Mouse (Mus musculus): Measurements from ENCODE around the gene Nlrp9a. TPM values are rescaled to one million over a fixed set of nuclear protein-coding genes. Genes with fewer than 3 reads are reported as not detected.
"Not testable (repeated sequence)": the region's sequence is repeated elsewhere in the genome, so short reads cannot be mapped to it uniquely, and the experiment has no call there.

Nlrp9a gene
- total RNA-seq (2022), result not detected

DNA sequence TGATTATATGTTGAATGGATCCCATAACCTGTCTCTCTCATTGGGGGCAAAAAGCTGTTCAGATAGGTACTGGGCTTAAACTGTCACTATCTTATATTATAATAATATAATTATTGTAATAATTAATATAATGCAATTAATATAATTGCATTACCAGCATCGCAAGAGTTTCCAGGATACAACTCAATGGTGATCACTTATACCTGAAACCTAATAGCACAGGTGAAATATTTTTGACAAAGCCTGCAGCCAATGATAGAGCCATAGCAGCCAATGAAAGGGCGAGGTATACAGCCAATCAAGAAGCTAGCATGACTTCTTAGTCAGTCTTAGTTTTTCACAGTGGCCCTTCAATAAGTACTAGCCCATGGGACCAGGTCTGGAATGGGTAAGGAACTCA, at the start of gene Nlrp9a:
Nlrp9a (plus strand) TSS at position 301 of the 400 bp plus-strand sequence.
- DNase-seq (ENCODE audit: low spot score), result not testable (repeated sequence)

DNA sequence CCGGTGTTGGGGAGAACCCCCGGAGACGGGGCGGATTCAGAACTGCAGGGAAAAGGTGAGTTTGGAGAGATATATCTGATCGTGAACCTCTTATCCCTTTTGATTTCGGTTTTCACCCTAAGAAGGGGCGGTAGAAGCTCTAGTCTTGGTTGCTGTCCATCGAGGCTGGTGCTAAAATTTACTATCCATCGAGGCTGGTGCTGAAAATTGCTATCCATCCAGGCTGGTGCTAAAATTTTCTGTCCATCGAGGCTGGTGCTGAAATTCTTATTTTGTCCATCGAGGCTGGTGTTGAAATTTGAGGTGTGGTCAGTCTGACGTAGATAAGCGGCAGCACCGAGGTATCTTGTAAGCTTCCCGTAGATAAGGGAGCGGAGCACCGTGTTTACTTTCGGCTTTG, 45.3 kb upstream of the Nlrp9a start:
- not testable (repeated sequence) for DNase-seq (ENCODE audit: low spot score)

DNA sequence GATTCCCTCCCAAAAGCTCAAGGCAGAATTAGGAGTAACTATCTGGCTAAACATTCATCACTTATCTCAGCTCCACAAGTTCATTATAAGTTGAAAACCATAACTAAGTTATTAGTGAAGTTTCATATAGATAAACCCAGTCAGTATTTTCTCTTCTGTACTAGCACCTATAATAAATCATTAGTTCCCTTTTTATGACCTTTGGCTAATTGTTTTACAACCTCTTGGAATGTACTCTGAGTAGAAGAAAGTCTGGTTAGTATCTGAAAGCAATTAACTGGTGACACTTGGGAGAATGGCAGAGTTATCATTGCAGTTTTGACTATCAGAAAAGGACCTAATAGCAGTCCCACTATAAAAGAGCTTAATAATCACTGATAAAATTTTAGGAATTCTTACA, 54.3 kb downstream of the Nlrp9a start:
- no peak for DNase-seq (ENCODE audit: low spot score)

DNA sequence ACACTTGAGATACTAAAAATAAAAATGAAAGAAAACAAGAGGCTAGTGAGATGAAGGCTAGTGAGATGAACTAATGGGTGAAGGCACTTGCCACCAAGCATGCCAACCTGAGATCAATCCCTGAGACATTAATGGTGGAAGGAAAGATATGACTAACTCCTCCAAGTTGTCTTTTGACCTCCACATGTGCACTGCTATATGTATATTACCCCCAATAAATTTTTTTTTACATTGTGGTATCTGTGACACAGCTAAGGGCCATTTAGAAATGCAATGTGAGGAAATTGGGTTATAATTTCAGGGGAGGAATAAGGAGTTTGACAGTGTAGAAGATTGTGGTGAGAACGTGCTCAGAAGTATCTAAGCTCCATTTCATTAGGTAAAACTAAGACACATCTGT, 55.0 kb downstream of the Nlrp9a start:
- no peak for DNase-seq (ENCODE audit: low spot score)

- DNase-seq (ENCODE audit: low spot score), result not testable (repeated sequence)
Measured at GRCm38 (mm10) chr7:26618364-26618763, 83.5 kb downstream of the Nlrp9a start, which contains the start of gene Vmn1r185. Gene Vmn1r185 (minus strand): TSS chr7:26618464.

Small RNAs within 50 kb of the gene (microRNA-seq; reads per million reads assigned to microRNA genes)
- gene Gm25947, result not detected

Other genes with a start within 250 kb of the Nlrp9a start
- not detected for gene Cyp2a4, start 227.9 kb upstream of the Nlrp9a start, total RNA-seq (2022)
- gene Nlrp9c, start 131.3 kb upstream of the Nlrp9a start, total RNA-seq (2022), result not detected
- gene Nlrp4a, start 99.9 kb upstream of the Nlrp9a start, total RNA-seq (2022), result not detected
- gene Vmn1r185, start 83.4 kb downstream of the Nlrp9a start, total RNA-seq (2022), result not detected
- not detected for gene Cyp2b23, start 151.4 kb downstream of the Nlrp9a start, total RNA-seq (2022)
- gene Cyp2b19, start 222.1 kb downstream of the Nlrp9a start, total RNA-seq (2022), result not detected

Data from heart, adult 8-10 months (tissue).